Mouse (Mus musculus) hindbrain, embryonic 11.5 days (tissue): ENCODE measurements around the gene Lpin2. TPM values are rescaled to one million over a fixed set of nuclear protein-coding genes. Genes with fewer than 3 reads are reported as not detected.

Experiments
- ATAC-seq: fragments of 200-750 bp; cut with Nextera tagmentation; 2 replicates; pipeline ENCODE4 v1.8.0; 2017; ENCODE audit warnings: mild to moderate bottlenecking, moderate TSS enrichment, moderate library complexity; ENCODE audit not compliant: low FRiP score
- DNase-seq: peaks from one replicate; pipeline ENCODE4 v3.0.0-alpha.2; 2015; ENCODE audit warnings: low spot score
- H3K27ac ChIP-seq: fragments of 300-500 bp; sonication (generic); 2 replicates; pipeline ENCODE4 v1.5.1; 2014; ENCODE audit warnings: mild to moderate bottlenecking, low read depth, low read length
- H3K27me3 ChIP-seq: fragments of 300-500 bp; sonication (generic); 2 replicates; pipeline ENCODE4 v1.6.1; 2014; ENCODE audit warnings: mild to moderate bottlenecking, low read length, moderate library complexity, mixed read lengths; ENCODE audit not compliant: control insufficient read depth, insufficient read depth
- H3K36me3 ChIP-seq: fragments of 300-500 bp; sonication (generic); 2 replicates; pipeline ENCODE4 v1.6.1; 2014; ENCODE audit warnings: mild to moderate bottlenecking, low read length, moderate library complexity, mixed read lengths; ENCODE audit not compliant: control insufficient read depth, insufficient read depth
- H3K4me1 ChIP-seq: fragments of 300-500 bp; sonication (generic); replicated peaks from 2 replicates; pipeline ENCODE4 v1.6.1; 2014; ENCODE audit warnings: low read length, mixed read lengths; ENCODE audit not compliant: control insufficient read depth, insufficient read depth
- H3K4me2 ChIP-seq: fragments of 300-500 bp; sonication (generic); replicated peaks from 2 replicates; pipeline ENCODE4 v1.6.1; 2014; ENCODE audit warnings: mild to moderate bottlenecking, low read depth, low read length
- H3K4me3 ChIP-seq: fragments of 300-500 bp; sonication (generic); 2 replicates; pipeline ENCODE4 v1.5.1; 2014; ENCODE audit warnings: low read depth, low read length
- H3K9ac ChIP-seq: fragments of 300-500 bp; sonication (generic); 2 replicates; pipeline ENCODE4 v1.6.1; 2014; ENCODE audit warnings: low read depth, low read length
- H3K9me3 ChIP-seq: fragments of 300-500 bp; sonication (generic); 2 replicates; pipeline ENCODE4 v1.6.1; 2016; ENCODE audit warnings: low read length; ENCODE audit not compliant: control insufficient read depth
- WGBS: fragments of 180-500 bp; shearing (Covaris S2); extraction: QIAGEN DNeasy Blood & Tissue Kit; methylation state at CpG from one replicate; pipeline ENCODE4 v1.1.7; 2014; 5-methylcytosine and 5-hydroxymethylcytosine counted together
- polyA plus RNA-seq: library from polyadenylated mRNA; unstranded; fragments of >200 nt; fragmentation: Nextera tagmentation; extraction: Ambion mirVana; gene quantifications from 2 replicates; pipeline ENCODE4 v1.2.1, GENCODE M21; 2014

Gene Lpin2
- polyA plus RNA-seq, 1 experiment from 2014 or later: 39.4 TPM

- Histone ChIP-seq H3K36me3 (no peaks in the 10 kb centered on the region), H3K9ac (no peak overlapping the region), H3K9me3 (no peaks in the 10 kb centered on the region), H3K4me3 (no peak overlapping the region), H3K4me1 (no peaks in the 10 kb centered on the region), H3K27me3 (no peaks in the 10 kb centered on the region), H3K4me2 (no peak overlapping the region), H3K27ac (no peak overlapping the region)
- DNase-seq: no peak
- no peak for ATAC-seq
- WGBS: 95% methylated on average over 2 of the region's 2 CpGs
Observed at GRCm38 (mm10) chr17:71253391-71253790, 71.0 kb downstream of the Lpin2 start.

- Histone ChIP-seq H3K4me2 (no peak overlapping the region), H3K4me1 (no peaks in the 10 kb centered on the region), H3K27ac (no peak overlapping the region), H3K9me3 (no peaks in the 10 kb centered on the region), H3K9ac (no peak overlapping the region), H3K36me3 (no peaks in the 10 kb centered on the region), H3K4me3 (no peak overlapping the region), H3K27me3 (no peaks in the 10 kb centered on the region)
- 94% methylated on average over 5 of the region's 5 CpGs for WGBS
- no peak for ATAC-seq
- no peak for DNase-seq
Observed at GRCm38 (mm10) chr17:71254106-71254505, 71.7 kb downstream of the Lpin2 start.

- Histone ChIP-seq H3K27me3 (no peaks in the 10 kb centered on the region), H3K4me3 (no peak overlapping the region), H3K27ac (no peak overlapping the region), H3K9ac (no peak overlapping the region), H3K9me3 (no peaks in the 10 kb centered on the region), H3K4me2 (no peak overlapping the region), H3K4me1 (no peaks in the 10 kb centered on the region), H3K36me3 (no peaks in the 10 kb centered on the region)
- ATAC-seq (no peak), DNase-seq (peak; percentile 51)
- 61% methylated on average over 6 of the region's 6 CpGs for WGBS
Observed at GRCm38 (mm10) chr17:71254736-71255135, 72.4 kb downstream of the Lpin2 start.

GRCm38 (mm10) chr17:71256068-71256615 is 73.8 kb downstream of the Lpin2 start:
- H3K4me2 ChIP-seq: no peak overlapping the region
- ATAC-seq (no peak), DNase-seq (no peak)
- H3K27me3 ChIP-seq: no peaks in the 10 kb centered on the region
- 83% methylated on average over 14 of the region's 14 CpGs for WGBS
- no peak overlapping the region for H3K9ac ChIP-seq
- H3K4me3 ChIP-seq: no peak overlapping the region
- no peaks in the 10 kb centered on the region for H3K36me3 ChIP-seq
- H3K27ac ChIP-seq: no peak overlapping the region
- H3K4me1 ChIP-seq: no peaks in the 10 kb centered on the region
- H3K9me3 ChIP-seq: no peaks in the 10 kb centered on the region

GRCm38 (mm10) chr17:71256806-71257536 is 74.6 kb downstream of the Lpin2 start:
- H3K9ac ChIP-seq: no peak overlapping the region
- no peaks in the 10 kb centered on the region for H3K27me3 ChIP-seq
- H3K4me2 ChIP-seq: no peak overlapping the region
- H3K4me1 ChIP-seq: no peaks in the 10 kb centered on the region
- no peaks in the 10 kb centered on the region for H3K36me3 ChIP-seq
- no peaks in the 10 kb centered on the region for H3K9me3 ChIP-seq
- DNase-seq (no peak), ATAC-seq (no peak)
- H3K4me3 ChIP-seq: no peak overlapping the region
- no peak overlapping the region for H3K27ac ChIP-seq
- 89% methylated on average over 13 of the region's 13 CpGs for WGBS

GRCm38 (mm10) chr17:71259727-71260126 is 77.4 kb downstream of the Lpin2 start:
- H3K27me3 ChIP-seq: no peaks in the 10 kb centered on the region
- H3K4me3 ChIP-seq: no peak overlapping the region
- no peak overlapping the region for H3K4me2 ChIP-seq
- no peak for ATAC-seq
- no peaks in the 10 kb centered on the region for H3K9me3 ChIP-seq
- no peak for DNase-seq
- H3K9ac ChIP-seq: no peak overlapping the region
- no peaks in the 10 kb centered on the region for H3K36me3 ChIP-seq
- WGBS: 84% methylated on average over 11 of the region's 11 CpGs
- H3K4me1 ChIP-seq: no peaks in the 10 kb centered on the region
- H3K27ac ChIP-seq: no peak overlapping the region

- Histone ChIP-seq H3K27me3 (no peaks in the 10 kb centered on the region), H3K4me3 (no peak overlapping the region), H3K36me3 (no peaks in the 10 kb centered on the region), H3K4me1 (no peaks in the 10 kb centered on the region), H3K4me2 (no peak overlapping the region), H3K9me3 (no peaks in the 10 kb centered on the region), H3K27ac (no peak overlapping the region), H3K9ac (no peak overlapping the region)
- no peak for ATAC-seq
- DNase-seq: no peak
- 48% methylated on average over 3 of the region's 3 CpGs for WGBS
Observed at GRCm38 (mm10) chr17:71260658-71261057, 78.3 kb downstream of the Lpin2 start.

GRCm38 (mm10) chr17:71263136-71263535 is 80.8 kb downstream of the Lpin2 start:
- H3K27ac ChIP-seq: no peak overlapping the region
- no peak for ATAC-seq
- WGBS: 86% methylated on average over 6 of the region's 6 CpGs

GRCm38 (mm10) chr17:71264739-71265138 is 82.4 kb downstream of the Lpin2 start:
- Histone ChIP-seq H3K4me3 (no peak overlapping the region), H3K27ac (no peak overlapping the region), H3K36me3 (no peaks in the 10 kb centered on the region), H3K4me1 (no peaks in the 10 kb centered on the region), H3K27me3 (no peaks in the 10 kb centered on the region), H3K4me2 (no peak overlapping the region), H3K9ac (no peak overlapping the region), H3K9me3 (no peaks in the 10 kb centered on the region)
- DNase-seq (no peak), ATAC-seq (no peak)
- 83% methylated on average over 4 of the region's 4 CpGs for WGBS

More at GRCm38 (mm10) chr17:71263136-71263535, 80.8 kb downstream of the Lpin2 start:
- Histone ChIP-seq H3K36me3 (no peaks in the 10 kb centered on the region), H3K4me2 (no peak overlapping the region), H3K4me1 (no peaks in the 10 kb centered on the region), H3K4me3 (no peak overlapping the region), H3K9ac (no peak overlapping the region), H3K27me3 (no peaks in the 10 kb centered on the region), H3K9me3 (no peaks in the 10 kb centered on the region)
- DNase-seq: no peak
